Mouse (Mus musculus): ENCODE measurements around the gene Teddm2. TPM values are rescaled to one million over a fixed set of nuclear protein-coding genes. Genes with fewer than 3 reads are reported as not detected.

The Teddm2 gene
- polyA plus RNA-seq, 1 experiment from 2014 or later = 0.36 TPM

GRCm38 (mm10) chr1:153898989-153899730, 868 bp downstream of the Teddm2 start:
- Histone ChIP-seq H3K9ac (ENCODE audit: low read depth, low read length) (peak overlapping the region; percentile 77), H3K27ac (ENCODE audit: low read depth, low read length) (peak overlapping the region; percentile 96), H3K36me3 (ENCODE audit: control insufficient read depth, insufficient read depth, low read length) (peaks cover 8% of the 10 kb centered on the region; the same call in 1 of the 2 replicates), H3K27me3 (ENCODE audit: control insufficient read depth, insufficient read depth, low read length) (no peaks in the 10 kb centered on the region), H3K4me3 (ENCODE audit: low read depth, low read length) (peak overlapping the region; percentile 79), H3K4me2 (peak overlapping the region; percentile 68), H3K4me1 (ENCODE audit: control insufficient read depth, insufficient read depth, low read length) (peaks cover 14% of the 10 kb centered on the region), H3K9me3 (replicated peaks; ENCODE audit: control insufficient read depth, low read length) (no peaks in the 10 kb centered on the region)
- ATAC-seq (replicated peaks; ENCODE audit: insufficient number of reproducible peaks, low FRiP score, low TSS enrichment) = peak; percentile 39; the same call in 1 of the 2 replicates
- WGBS (ENCODE audit: insufficient replicate concordance) = 17% methylated on average over 22 of the region's 22 CpGs

GRCm38 (mm10) chr1:153897196-153897595, 2.8 kb downstream of the Teddm2 start:
- peaks cover 14% of the 10 kb centered on the region for H3K4me1 ChIP-seq (ENCODE audit: control insufficient read depth, insufficient read depth, low read length)
- H3K27me3 ChIP-seq (ENCODE audit: control insufficient read depth, insufficient read depth, low read length) = no peaks in the 10 kb centered on the region
- no peak for ATAC-seq (replicated peaks; ENCODE audit: insufficient number of reproducible peaks, low FRiP score, low TSS enrichment)
- H3K36me3 ChIP-seq (ENCODE audit: control insufficient read depth, insufficient read depth, low read length) = no peaks in the 10 kb centered on the region
- WGBS (ENCODE audit: insufficient replicate concordance) = 76% methylated on average over 8 of the region's 8 CpGs
- no peak overlapping the region for H3K4me3 ChIP-seq (ENCODE audit: low read depth, low read length)
- no peak overlapping the region for H3K4me2 ChIP-seq
- no peak overlapping the region for H3K9ac ChIP-seq (ENCODE audit: low read depth, low read length)
- H3K27ac ChIP-seq (ENCODE audit: low read depth, low read length) = no peak overlapping the region
- H3K9me3 ChIP-seq (replicated peaks; ENCODE audit: control insufficient read depth, low read length) = no peaks in the 10 kb centered on the region

DNA sequence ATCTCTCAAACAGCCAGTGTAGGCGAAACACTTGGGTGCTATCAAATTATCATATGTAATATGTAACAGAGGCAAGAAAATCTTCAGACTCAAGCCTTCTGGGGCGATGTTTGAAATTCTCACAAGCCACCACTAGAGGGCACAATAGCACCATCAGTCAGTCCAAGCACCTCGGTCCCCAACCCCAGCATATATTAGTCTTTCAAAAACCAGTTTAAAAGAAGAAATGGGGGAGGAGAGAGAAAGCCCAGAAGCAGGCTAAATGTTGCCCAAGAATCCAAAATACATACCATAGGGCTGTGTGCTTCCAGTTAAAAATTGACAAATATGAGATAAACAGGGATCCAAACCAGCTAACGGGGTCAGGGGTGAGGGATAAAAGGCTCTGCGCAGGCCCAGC, 5.0 kb downstream of the Teddm2 start:
- H3K4me1 ChIP-seq (ENCODE audit: control insufficient read depth, insufficient read depth, low read length) = peaks cover 5% of the 10 kb centered on the region
- ATAC-seq (replicated peaks; ENCODE audit: insufficient number of reproducible peaks, low FRiP score, low TSS enrichment) = no peak
- no peak overlapping the region for H3K9ac ChIP-seq (ENCODE audit: low read depth, low read length)
- no peak overlapping the region for H3K4me2 ChIP-seq
- no peaks in the 10 kb centered on the region for H3K27me3 ChIP-seq (ENCODE audit: control insufficient read depth, insufficient read depth, low read length)
- no peak overlapping the region for H3K4me3 ChIP-seq (ENCODE audit: low read depth, low read length)
- H3K27ac ChIP-seq (ENCODE audit: low read depth, low read length) = no peak overlapping the region
- H3K36me3 ChIP-seq (ENCODE audit: control insufficient read depth, insufficient read depth, low read length) = no peaks in the 10 kb centered on the region
- 40% methylated on average over 5 of the region's 5 CpGs for WGBS (ENCODE audit: insufficient replicate concordance)
- no peaks in the 10 kb centered on the region for H3K9me3 ChIP-seq (replicated peaks; ENCODE audit: control insufficient read depth, low read length)

DNA sequence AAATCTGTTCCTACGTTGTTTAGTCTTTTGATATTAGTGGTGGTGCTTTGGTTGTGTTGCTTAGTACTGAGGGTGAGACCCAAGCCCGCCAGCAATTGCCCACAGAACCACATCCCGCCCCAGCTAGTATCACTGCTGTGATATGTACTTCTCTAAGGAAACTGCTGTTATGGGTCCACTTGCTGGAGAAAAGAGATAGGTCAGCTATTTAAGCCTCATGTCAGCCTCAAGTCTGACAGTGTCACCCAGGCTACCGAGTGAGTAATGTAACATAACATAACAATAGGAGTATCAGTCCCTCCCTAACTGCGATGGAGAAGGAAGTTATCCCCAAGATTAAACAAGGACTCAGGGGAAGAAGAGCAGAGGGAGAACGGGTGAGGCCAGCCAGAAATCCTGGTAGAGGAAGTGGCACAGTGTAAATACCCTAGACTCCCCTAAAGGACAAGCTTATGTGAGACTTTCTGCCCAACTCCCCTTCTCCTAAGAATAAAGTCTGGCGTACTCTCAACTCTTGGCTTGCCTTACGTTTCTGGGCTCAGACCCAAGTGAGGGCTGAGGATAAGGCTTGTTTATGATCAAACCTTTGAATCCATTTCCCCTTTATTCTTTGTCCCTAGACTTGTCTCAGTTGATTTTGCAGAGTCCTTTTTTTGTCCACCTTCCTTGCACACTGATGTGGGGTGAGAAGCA, 5.7 kb downstream of the Teddm2 start:
- Histone ChIP-seq H3K27ac (ENCODE audit: low read depth, low read length) (no peak overlapping the region), H3K4me2 (no peak overlapping the region), H3K36me3 (ENCODE audit: control insufficient read depth, insufficient read depth, low read length) (no peaks in the 10 kb centered on the region), H3K9ac (ENCODE audit: low read depth, low read length) (no peak overlapping the region), H3K9me3 (replicated peaks; ENCODE audit: control insufficient read depth, low read length) (no peaks in the 10 kb centered on the region), H3K4me1 (ENCODE audit: control insufficient read depth, insufficient read depth, low read length) (peaks cover 5% of the 10 kb centered on the region), H3K27me3 (ENCODE audit: control insufficient read depth, insufficient read depth, low read length) (no peaks in the 10 kb centered on the region), H3K4me3 (ENCODE audit: low read depth, low read length) (no peak overlapping the region)
- 50% methylated on average over 8 of the region's 8 CpGs for WGBS (ENCODE audit: insufficient replicate concordance)
- ATAC-seq (replicated peaks; ENCODE audit: insufficient number of reproducible peaks, low FRiP score, low TSS enrichment) = no peak

GRCm38 (mm10) chr1:153893746-153894145, 6.3 kb downstream of the Teddm2 start:
- H3K4me3 ChIP-seq (ENCODE audit: low read depth, low read length) = no peak overlapping the region
- H3K27ac ChIP-seq (ENCODE audit: low read depth, low read length) = no peak overlapping the region
- H3K9ac ChIP-seq (ENCODE audit: low read depth, low read length) = no peak overlapping the region
- peaks cover 5% of the 10 kb centered on the region for H3K4me1 ChIP-seq (ENCODE audit: control insufficient read depth, insufficient read depth, low read length)
- H3K4me2 ChIP-seq = no peak overlapping the region
- H3K27me3 ChIP-seq (ENCODE audit: control insufficient read depth, insufficient read depth, low read length) = no peaks in the 10 kb centered on the region
- no peaks in the 10 kb centered on the region for H3K9me3 ChIP-seq (replicated peaks; ENCODE audit: control insufficient read depth, low read length)
- no peak for ATAC-seq (replicated peaks; ENCODE audit: insufficient number of reproducible peaks, low FRiP score, low TSS enrichment)
- H3K36me3 ChIP-seq (ENCODE audit: control insufficient read depth, insufficient read depth, low read length) = no peaks in the 10 kb centered on the region
- 63% methylated on average over 2 of the region's 2 CpGs for WGBS (ENCODE audit: insufficient replicate concordance)

DNA sequence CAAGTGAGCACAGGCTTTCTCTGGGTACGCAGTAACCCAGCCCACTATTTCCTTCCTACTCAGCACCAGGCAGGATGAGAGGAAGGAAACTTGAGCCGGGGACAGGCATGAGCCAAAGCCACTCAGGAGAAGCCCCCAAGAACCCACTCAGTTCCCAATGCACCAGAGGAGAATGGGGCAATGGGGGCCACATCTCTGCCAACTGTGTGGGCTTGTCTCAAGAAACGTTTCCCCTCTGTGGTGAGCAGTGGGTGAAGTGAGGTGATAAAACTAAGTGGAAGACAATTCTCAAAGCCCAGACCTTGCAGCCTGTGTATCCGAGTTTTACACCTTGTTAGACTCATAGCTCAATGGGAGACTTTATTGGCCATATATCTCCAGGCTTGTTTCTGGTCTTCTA, 8.6 kb downstream of the Teddm2 start, which contains the start of gene Teddm1a:
TSS of gene Teddm1a (plus strand) at position 301 of the 400 bp plus-strand sequence.
- H3K36me3 ChIP-seq (ENCODE audit: control insufficient read depth, insufficient read depth, low read length) = no peaks in the 10 kb centered on the region
- no peak within 1 kb of the TSS for H3K9ac ChIP-seq (ENCODE audit: low read depth, low read length)
- no peak within 1 kb of the TSS for H3K4me2 ChIP-seq
- H3K27ac ChIP-seq (ENCODE audit: low read depth, low read length) = no peak within 1 kb of the TSS
- no peaks in the 10 kb centered on the region for H3K27me3 ChIP-seq (ENCODE audit: control insufficient read depth, insufficient read depth, low read length)
- H3K4me3 ChIP-seq (ENCODE audit: low read depth, low read length) = no peak within 1 kb of the TSS
- 43% methylated on average over 4 of the region's 4 CpGs for WGBS (ENCODE audit: insufficient replicate concordance)
- H3K4me1 ChIP-seq (ENCODE audit: control insufficient read depth, insufficient read depth, low read length) = no peaks in the 10 kb centered on the region
- ATAC-seq (replicated peaks; ENCODE audit: insufficient number of reproducible peaks, low FRiP score, low TSS enrichment) = no peak
- H3K9me3 ChIP-seq (replicated peaks; ENCODE audit: control insufficient read depth, low read length) = no peaks in the 10 kb centered on the region

GRCm38 (mm10) chr1:153890121-153890520, 9.9 kb downstream of the Teddm2 start:
- WGBS (ENCODE audit: insufficient replicate concordance) = 89% methylated on average over 10 of the region's 10 CpGs
- no peak overlapping the region for H3K4me3 ChIP-seq (ENCODE audit: low read depth, low read length)

DNA sequence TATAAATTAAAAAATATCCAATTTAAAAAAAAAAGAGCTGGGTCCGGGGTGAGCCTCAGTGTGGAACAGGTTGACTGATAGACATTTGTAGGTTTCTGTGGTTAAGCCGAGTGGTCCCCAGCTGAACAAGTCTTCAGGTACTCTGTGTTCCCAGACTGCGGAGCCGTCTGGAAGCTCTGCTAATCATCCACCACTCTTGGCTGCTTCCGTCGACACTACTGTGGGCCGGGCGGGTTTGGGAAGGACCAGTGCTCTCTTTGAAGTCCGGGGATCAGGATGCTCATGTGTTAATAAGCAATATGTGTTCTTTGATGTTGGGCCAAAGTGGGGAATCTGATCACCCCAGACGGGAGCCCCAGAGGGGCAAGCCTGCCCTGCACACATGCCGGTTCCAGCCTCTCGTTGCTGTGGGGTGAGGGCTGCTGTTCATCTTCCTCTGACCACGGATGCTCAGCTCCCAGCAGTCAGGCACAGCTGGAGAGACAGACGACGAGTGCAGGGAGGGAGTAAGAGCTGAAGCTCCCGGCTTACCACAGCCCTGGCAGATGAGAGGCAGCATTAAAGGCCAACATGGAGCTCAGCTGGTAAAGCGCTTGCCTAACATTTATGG, 13.9 kb downstream of the Teddm2 start:
- WGBS (ENCODE audit: insufficient replicate concordance) = 28% methylated on average over 17 of the region's 17 CpGs
- H3K9me3 ChIP-seq (replicated peaks; ENCODE audit: control insufficient read depth, low read length) = no peaks in the 10 kb centered on the region
- H3K9ac ChIP-seq (ENCODE audit: low read depth, low read length) = no peak overlapping the region
- no peaks in the 10 kb centered on the region for H3K4me1 ChIP-seq (ENCODE audit: control insufficient read depth, insufficient read depth, low read length)
- H3K27ac ChIP-seq (ENCODE audit: low read depth, low read length) = no peak overlapping the region
- no peak overlapping the region for H3K4me2 ChIP-seq
- H3K4me3 ChIP-seq (ENCODE audit: low read depth, low read length) = no peak overlapping the region
- no peak for ATAC-seq (replicated peaks; ENCODE audit: insufficient number of reproducible peaks, low FRiP score, low TSS enrichment)
- no peaks in the 10 kb centered on the region for H3K36me3 ChIP-seq (ENCODE audit: control insufficient read depth, insufficient read depth, low read length)
- no peaks in the 10 kb centered on the region for H3K27me3 ChIP-seq (ENCODE audit: control insufficient read depth, insufficient read depth, low read length)

More at GRCm38 (mm10) chr1:153890121-153890520, 9.9 kb downstream of the Teddm2 start:
- H3K9ac ChIP-seq (ENCODE audit: low read depth, low read length) = no peak overlapping the region
- H3K9me3 ChIP-seq (replicated peaks; ENCODE audit: control insufficient read depth, low read length) = no peaks in the 10 kb centered on the region
- no peak for ATAC-seq (replicated peaks; ENCODE audit: insufficient number of reproducible peaks, low FRiP score, low TSS enrichment)
- H3K27ac ChIP-seq (ENCODE audit: low read depth, low read length) = no peak overlapping the region
- no peak overlapping the region for H3K4me2 ChIP-seq
- no peaks in the 10 kb centered on the region for H3K27me3 ChIP-seq (ENCODE audit: control insufficient read depth, insufficient read depth, low read length)
- H3K36me3 ChIP-seq (ENCODE audit: control insufficient read depth, insufficient read depth, low read length) = no peaks in the 10 kb centered on the region
- no peaks in the 10 kb centered on the region for H3K4me1 ChIP-seq (ENCODE audit: control insufficient read depth, insufficient read depth, low read length)

All from heart, embryonic 11.5 days (tissue).